Mouse (Mus musculus): ENCODE results near the gene Icam1. TPM values are rescaled to one million over a fixed set of nuclear protein-coding genes. Genes with fewer than 3 reads are reported as not detected.

Icam1 gene
- total RNA-seq (2014; rRNA removed) = 4.3 and 5.0 TPM in 2 replicates
- 3.8 and 4.4 TPM in 2 replicates for polyA plus RNA-seq (2015; fragmentation: Nextera tagmentation; extraction: Ambion mirVana)

DNA sequence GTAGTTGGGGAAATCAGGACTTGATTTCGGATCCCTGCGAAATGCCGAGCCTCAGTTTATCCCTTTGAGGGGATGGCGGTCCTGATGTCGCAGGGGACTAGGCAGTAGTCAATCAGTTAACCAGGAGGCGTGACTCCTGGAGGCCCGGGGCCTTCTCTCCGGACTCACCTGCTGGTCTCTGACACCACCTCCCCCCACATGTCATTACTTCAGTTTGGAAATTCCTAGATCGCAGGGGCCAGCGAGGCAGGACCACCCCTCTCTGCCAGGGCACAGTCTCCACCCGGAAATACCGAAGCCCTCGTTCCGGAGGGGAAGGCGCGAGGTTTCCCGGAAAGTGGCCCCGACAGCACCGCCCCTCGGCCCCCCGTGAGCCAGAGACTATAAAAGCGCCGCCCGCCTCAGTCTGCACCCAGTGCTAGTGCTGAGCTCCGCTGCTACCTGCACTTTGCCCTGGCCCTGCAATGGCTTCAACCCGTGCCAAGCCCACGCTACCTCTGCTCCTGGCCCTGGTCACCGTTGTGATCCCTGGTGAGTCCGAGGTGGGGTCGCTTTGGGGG is at the start of gene Icam1:
Gene Icam1, plus strand, starts transcription at position 415 of the 560 bp plus-strand sequence.
- H3K4me3 ChIP-seq (ENCODE audit: low read length) = peak within 1 kb of the TSS; percentile 26
- ATAC-seq = no peak
- 0 out of 2 replicates have a peak within 1 kb of the TSS, but pooled peaks have one; percentile 13 for H3K9ac ChIP-seq (replicated peaks; ENCODE audit: low read length)
- H3K4me2 ChIP-seq (ENCODE audit: low read depth, low read length) = peak within 1 kb of the TSS; percentile 50
- no peak for TF ChIP-seq CTCF (IDR thresholded peaks at IDR 0.05; ENCODE audit: low read depth)
- DNase-seq (ENCODE audit: low spot score) = no peak
- peaks cover 28% of the 10 kb centered on the region for H3K27me3 ChIP-seq (ENCODE audit: insufficient read depth, low read length)
- H3K4me1 ChIP-seq (ENCODE audit: insufficient read depth, low read length) = no peaks in the 10 kb centered on the region
- WGBS = under 1% methylated on average over 30 of the region's 30 CpGs
- H3K9me3 ChIP-seq (ENCODE audit: low read length) = no peaks in the 10 kb centered on the region
- no peak within 1 kb of the TSS for H3K27ac ChIP-seq
- H3K36me3 ChIP-seq (ENCODE audit: insufficient read depth, low read length) = no peaks in the 10 kb centered on the region

DNA sequence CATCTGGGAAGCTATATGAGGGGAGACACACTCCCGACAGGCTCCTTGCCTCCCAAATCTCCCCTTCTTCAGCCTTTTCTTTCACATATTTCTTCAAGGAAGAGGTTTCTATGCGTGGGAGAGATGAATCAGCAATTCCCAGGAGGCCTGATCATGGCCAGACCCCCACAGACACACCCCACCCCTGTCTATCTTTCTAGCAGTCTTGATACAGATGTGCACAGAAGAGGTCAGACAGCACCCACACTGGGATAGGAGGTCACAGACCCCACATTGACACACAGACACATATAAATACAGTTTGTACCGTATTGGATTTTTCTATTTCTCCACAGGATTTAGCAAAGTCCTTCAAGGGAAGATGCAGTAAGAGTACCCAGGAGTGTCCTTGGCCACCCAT is 49.8 kb upstream of the Icam1 start:
- H3K27ac ChIP-seq = no peak overlapping the region
- no peak for DNase-seq (ENCODE audit: low spot score)
- no peak overlapping the region for H3K4me2 ChIP-seq (ENCODE audit: low read depth, low read length)
- no peak for ATAC-seq
- no peaks in the 10 kb centered on the region for H3K27me3 ChIP-seq (ENCODE audit: insufficient read depth, low read length)
- no peaks in the 10 kb centered on the region; the same call in 1 of the 2 replicates for H3K36me3 ChIP-seq (ENCODE audit: insufficient read depth, low read length)
- H3K9me3 ChIP-seq (ENCODE audit: low read length) = no peaks in the 10 kb centered on the region
- H3K4me3 ChIP-seq (ENCODE audit: low read length) = no peak overlapping the region
- TF ChIP-seq CTCF (IDR thresholded peaks at IDR 0.05; ENCODE audit: low read depth) = no peak
- H3K9ac ChIP-seq (replicated peaks; ENCODE audit: low read length) = no peak overlapping the region
- H3K4me1 ChIP-seq (ENCODE audit: insufficient read depth, low read length) = no peaks in the 10 kb centered on the region
- 78% methylated on average over 3 of the region's 3 CpGs for WGBS

DNA sequence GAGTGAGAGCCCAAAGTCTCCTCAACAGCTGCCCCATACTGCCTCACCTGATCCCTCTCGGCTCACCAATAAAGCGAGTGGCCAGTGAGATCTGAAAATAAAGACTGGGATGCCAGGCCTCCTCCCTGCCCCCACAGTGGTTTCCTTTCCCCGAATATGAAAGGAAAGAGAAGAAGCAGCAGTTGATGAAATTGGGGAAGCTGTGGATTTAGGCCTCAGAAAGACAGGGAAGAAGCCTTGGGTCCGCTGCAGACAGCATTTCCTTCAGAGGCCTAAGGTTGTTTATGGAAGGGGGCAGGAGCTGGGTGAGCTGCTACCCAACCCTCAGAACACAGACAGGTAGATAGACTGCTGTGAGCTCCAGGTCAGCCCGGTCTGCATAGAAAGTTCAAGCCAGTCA is 49.0 kb upstream of the Icam1 start:
- Histone ChIP-seq H3K27me3 (ENCODE audit: insufficient read depth, low read length) (no peaks in the 10 kb centered on the region), H3K36me3 (ENCODE audit: insufficient read depth, low read length) (no peaks in the 10 kb centered on the region; the same call in 1 of the 2 replicates), H3K9ac (replicated peaks; ENCODE audit: low read length) (no peak overlapping the region), H3K4me3 (ENCODE audit: low read length) (no peak overlapping the region), H3K4me1 (ENCODE audit: insufficient read depth, low read length) (no peaks in the 10 kb centered on the region), H3K4me2 (ENCODE audit: low read depth, low read length) (no peak overlapping the region), H3K27ac (no peak overlapping the region), H3K9me3 (ENCODE audit: low read length) (no peaks in the 10 kb centered on the region)
- ATAC-seq = no peak
- 77% methylated on average over 5 of the region's 5 CpGs for WGBS
- no peak for DNase-seq (ENCODE audit: low spot score)
- TF ChIP-seq CTCF (IDR thresholded peaks at IDR 0.05; ENCODE audit: low read depth) = no peak

DNA sequence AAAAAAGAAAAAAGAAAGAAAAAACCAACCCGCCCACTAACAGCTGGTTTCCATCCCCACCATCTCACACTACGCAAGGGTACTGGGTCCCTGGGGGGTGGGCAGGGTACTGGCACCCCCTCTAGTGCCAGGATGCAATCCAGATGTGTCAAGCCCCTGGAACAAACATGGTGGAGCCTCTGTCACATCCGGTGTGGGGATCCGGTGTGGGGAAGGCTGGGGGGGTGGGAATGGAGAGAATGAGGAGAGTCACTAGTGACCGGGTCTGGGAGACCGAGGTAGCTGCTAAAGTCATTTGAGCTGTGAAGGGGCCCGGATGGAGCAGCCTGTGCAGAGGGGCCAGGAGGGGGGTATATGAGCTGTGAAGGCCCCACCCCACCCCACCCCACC is 44.0 kb upstream of the Icam1 start:
- 0 out of 2 replicates have a peak overlapping the region, but pooled peaks have one; percentile 38 for H3K9ac ChIP-seq (replicated peaks; ENCODE audit: low read length)
- no peaks in the 10 kb centered on the region for H3K27me3 ChIP-seq (ENCODE audit: insufficient read depth, low read length)
- 77% methylated on average over 7 of the region's 7 CpGs for WGBS
- H3K27ac ChIP-seq = peak overlapping the region; percentile 69; the same call in 1 of the 2 replicates
- no peaks in the 10 kb centered on the region for H3K9me3 ChIP-seq (ENCODE audit: low read length)
- peaks cover 16% of the 10 kb centered on the region for H3K4me1 ChIP-seq (ENCODE audit: insufficient read depth, low read length)
- no peak overlapping the region for H3K4me3 ChIP-seq (ENCODE audit: low read length)
- no peaks in the 10 kb centered on the region; the same call in 1 of the 2 replicates for H3K36me3 ChIP-seq (ENCODE audit: insufficient read depth, low read length)
- 0 out of 2 replicates have a peak overlapping the region, but pooled peaks have one; percentile 36 for H3K4me2 ChIP-seq (ENCODE audit: low read depth, low read length)
- no peak; the same call in 1 of the 2 replicates for ATAC-seq
- no peak for DNase-seq (ENCODE audit: low spot score)
- TF ChIP-seq CTCF (IDR thresholded peaks at IDR 0.05; ENCODE audit: low read depth) = no peak

DNA sequence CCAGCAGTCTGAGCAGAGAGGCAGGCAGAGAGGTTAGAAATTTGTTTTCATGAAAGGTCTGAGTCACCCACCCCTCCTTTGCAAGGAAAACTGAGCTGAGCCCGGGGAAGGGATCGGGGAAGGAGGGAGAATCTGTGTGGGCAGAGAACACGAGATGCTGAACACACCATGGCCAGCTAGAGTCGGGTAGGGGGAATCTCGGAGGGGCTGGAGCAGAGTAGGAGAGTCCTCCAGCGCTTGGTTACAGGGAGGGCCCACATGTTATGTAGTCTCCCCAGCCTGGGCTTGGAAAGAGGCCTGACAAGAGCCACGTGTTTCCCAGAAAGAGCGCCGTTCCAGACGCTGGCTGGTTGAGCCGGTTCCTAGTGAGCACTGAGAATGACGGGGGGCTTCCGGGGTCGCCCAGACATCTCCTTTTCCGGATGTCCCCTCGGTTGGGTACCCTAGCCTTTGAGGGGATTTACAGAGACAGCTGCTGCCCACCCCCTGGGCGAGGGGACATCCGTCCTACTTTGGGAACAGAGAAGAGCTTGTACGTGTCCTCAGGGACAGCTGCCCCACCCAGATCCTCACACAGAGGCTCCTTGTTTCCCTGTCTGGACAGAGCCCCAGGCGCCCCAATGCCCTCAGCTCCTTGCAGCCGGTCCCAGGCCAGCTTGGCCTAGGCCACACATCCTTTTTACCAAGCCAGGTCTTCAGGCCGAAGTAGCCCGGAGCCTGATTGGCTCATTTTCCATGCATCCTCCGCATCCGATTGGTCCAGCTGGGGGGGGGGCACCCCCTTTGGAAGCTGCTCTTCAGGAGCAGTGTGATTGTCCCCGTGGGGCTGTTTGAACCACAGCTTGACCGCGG is 43.4 kb upstream of the Icam1 start:
- TF ChIP-seq CTCF (IDR thresholded peaks at IDR 0.05; ENCODE audit: low read depth) = no peak
- H3K27me3 ChIP-seq (ENCODE audit: insufficient read depth, low read length) = no peaks in the 10 kb centered on the region
- H3K4me3 ChIP-seq (ENCODE audit: low read length) = no peak overlapping the region
- peak overlapping the region; percentile 69 for H3K27ac ChIP-seq
- peak overlapping the region; percentile 36 for H3K4me2 ChIP-seq (ENCODE audit: low read depth, low read length)
- no peaks in the 10 kb centered on the region; the same call in 1 of the 2 replicates for H3K36me3 ChIP-seq (ENCODE audit: insufficient read depth, low read length)
- ATAC-seq (peak; percentile 73), DNase-seq (ENCODE audit: low spot score) (peak; percentile 42)
- H3K9ac ChIP-seq (replicated peaks; ENCODE audit: low read length) = peak overlapping the region; percentile 38; the same call in 1 of the 2 replicates
- no peaks in the 10 kb centered on the region for H3K9me3 ChIP-seq (ENCODE audit: low read length)
- 26% methylated on average over 28 of the region's 28 CpGs for WGBS
- peaks cover 16% of the 10 kb centered on the region for H3K4me1 ChIP-seq (ENCODE audit: insufficient read depth, low read length)

DNA sequence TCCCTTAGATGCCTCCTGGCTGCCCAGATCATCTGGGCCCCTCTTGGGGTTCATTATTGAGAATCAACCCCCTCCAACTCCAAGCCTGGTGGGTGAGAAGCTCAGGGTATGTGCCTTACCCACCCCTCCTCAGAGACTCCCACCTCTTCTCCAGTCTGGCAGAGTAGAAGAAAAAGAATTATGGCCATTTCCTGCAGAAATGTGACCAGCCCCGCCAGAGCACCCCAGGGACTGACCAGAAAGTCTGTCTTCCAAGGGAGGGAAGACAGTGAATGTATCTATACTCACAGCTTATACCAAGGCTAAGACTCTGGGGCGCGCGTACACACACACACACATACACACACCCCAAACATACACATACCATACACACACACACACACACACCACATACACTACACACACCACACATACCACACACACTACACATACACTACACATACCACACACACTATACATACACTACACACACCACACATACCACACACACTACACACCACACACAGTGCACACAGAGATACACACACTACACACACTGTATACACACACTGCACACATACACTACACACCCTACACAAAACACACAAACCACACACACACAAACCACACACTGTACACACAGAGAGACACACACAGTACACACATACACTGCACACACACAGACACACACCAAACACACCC is 42.6 kb upstream of the Icam1 start:
- WGBS = 87% methylated on average over 4 of the region's 4 CpGs
- TF ChIP-seq CTCF (IDR thresholded peaks at IDR 0.05; ENCODE audit: low read depth) = no peak
- DNase-seq (ENCODE audit: low spot score) = no peak
- H3K36me3 ChIP-seq (ENCODE audit: insufficient read depth, low read length) = no peaks in the 10 kb centered on the region
- no peak overlapping the region; the same call in 1 of the 2 replicates for H3K4me2 ChIP-seq (ENCODE audit: low read depth, low read length)
- H3K9ac ChIP-seq (replicated peaks; ENCODE audit: low read length) = peak overlapping the region; percentile 38
- no peak for ATAC-seq
- H3K9me3 ChIP-seq (ENCODE audit: low read length) = no peaks in the 10 kb centered on the region
- H3K27me3 ChIP-seq (ENCODE audit: insufficient read depth, low read length) = no peaks in the 10 kb centered on the region
- no peak overlapping the region for H3K4me3 ChIP-seq (ENCODE audit: low read length)
- H3K4me1 ChIP-seq (ENCODE audit: insufficient read depth, low read length) = peaks cover 16% of the 10 kb centered on the region
- H3K27ac ChIP-seq = peak overlapping the region; percentile 69; the same call in 1 of the 2 replicates

Data from hindbrain, postnatal 0 days (tissue).